ENCODE assay signal across 8 mouse cellular contexts in genomic region chr17:23740598-23741021, GRCm38 (mm10). TPM values are rescaled to one million over a fixed set of nuclear protein-coding genes. Genes with fewer than 3 reads are reported as not detected.
DNase-seq lines count a peak whose midpoint lies in the region; ATAC-seq and TF ChIP-seq lines count a peak whose summit lies in the region.

TSS of gene Paqr4 (minus strand) at chr17:23740867.

- peak within 1 kb of the TSS; percentile 85 for H3K27ac ChIP-seq in heart, adult 2 months
- peak within 1 kb of the TSS; percentile 90 for H3K27ac ChIP-seq in hindbrain, embryonic 13.5 days
- peak within 1 kb of the TSS; percentile 64 for H3K27ac ChIP-seq in liver, embryonic 12.5 days
- peak within 1 kb of the TSS; percentile 76 for H3K27ac ChIP-seq in small intestine, adult 2 months (ENCODE audit: insufficient read depth, low read depth, low read length)

- no peaks in the 10 kb centered on the region for H3K79me2 ChIP-seq in heart, adult 2 months (replicated peaks; ENCODE audit: control insufficient read depth, insufficient read depth, low read length)

- H3K4me3 ChIP-seq in heart, adult 2 months: peak within 1 kb of the TSS; percentile 69
- H3K4me3 ChIP-seq in erythroblast, embryonic 14.5 days (replicated peaks): peak within 1 kb of the TSS; percentile 75
- peak within 1 kb of the TSS; percentile 76 for H3K4me3 ChIP-seq in hindbrain, embryonic 13.5 days
- peak within 1 kb of the TSS; percentile 66 for H3K4me3 ChIP-seq in liver, embryonic 12.5 days
- peak within 1 kb of the TSS; percentile 77 for H3K4me3 ChIP-seq in small intestine, adult 2 months (ENCODE audit: low read depth, low read length)

- H3K27me3 ChIP-seq in heart, adult 2 months (ENCODE audit: control insufficient read depth, insufficient read depth, low read length): peaks cover 11% of the 10 kb centered on the region
- peaks cover 85% of the 10 kb centered on the region for H3K27me3 ChIP-seq in erythroblast, embryonic 14.5 days (ENCODE audit: control insufficient read depth)
- peaks cover 51% of the 10 kb centered on the region for H3K27me3 ChIP-seq in hindbrain, embryonic 13.5 days
- H3K27me3 ChIP-seq in liver, embryonic 12.5 days (replicated peaks): peaks cover 90% of the 10 kb centered on the region
- peaks cover 11% of the 10 kb centered on the region; the same call in 1 of the 2 replicates for H3K27me3 ChIP-seq in small intestine, adult 2 months (ENCODE audit: control insufficient read depth, insufficient read depth, low read length)

- peaks cover 21% of the 10 kb centered on the region; the same call in 1 of the 2 replicates for H3K9me3 ChIP-seq in erythroblast, embryonic 14.5 days (ENCODE audit: control insufficient read depth, low read length)
- H3K9me3 ChIP-seq in hindbrain, embryonic 13.5 days: no peaks in the 10 kb centered on the region
- no peaks in the 10 kb centered on the region for H3K9me3 ChIP-seq in liver, embryonic 12.5 days (replicated peaks)

- ATAC-seq in hindbrain, embryonic 13.5 days (ENCODE audit: low FRiP score): no peak; the same call in none of the 2 replicates
- ATAC-seq in liver, embryonic 12.5 days: peak; percentile 81

- DNase-seq in heart, adult 2 months: no peak
- no peak for DNase-seq in heart, adult 9 months (ENCODE audit: low spot score in 2 of 2)
- DNase-seq in MEL-GATA-1-ER (ENCODE audit: extremely low read depth, low read depth): peak; percentile 17
- DNase-seq in urinary bladder, adult 18-20 months (ENCODE audit: low spot score in 2 of 2): no peak

- no peak for TF ChIP-seq EP300 in heart, adult 2 months (IDR thresholded peaks at IDR 0.05; ENCODE audit: insufficient read depth, low read depth, low read length)

- H3K4me2 ChIP-seq in hindbrain, embryonic 13.5 days: peak within 1 kb of the TSS; percentile 88
- peak within 1 kb of the TSS; percentile 98 for H3K4me2 ChIP-seq in liver, embryonic 12.5 days

- WGBS in heart, adult 2 months: 4% methylated on average over 13 of the region's 13 CpGs
- 5% methylated on average over 13 of the region's 13 CpGs for WGBS in hindbrain, embryonic 13.5 days
- WGBS in liver, embryonic 12.5 days (ENCODE audit: insufficient replicate concordance): 2% methylated on average over 13 of the region's 13 CpGs
- 5% methylated on average over 13 of the region's 13 CpGs for WGBS in small intestine, adult 2 months

- peak within 1 kb of the TSS; percentile 93 for H3K9ac ChIP-seq in heart, adult 2 months (ENCODE audit: low read depth, low read length)
- peak within 1 kb of the TSS; percentile 90 for H3K9ac ChIP-seq in hindbrain, embryonic 13.5 days
- peak within 1 kb of the TSS; percentile 71 for H3K9ac ChIP-seq in liver, embryonic 12.5 days

- no peak for TF ChIP-seq POLR2A in heart, adult 2 months (IDR thresholded peaks at IDR 0.05; ENCODE audit: insufficient read depth, low read depth, low read length)
- no peak for TF ChIP-seq POLR2A in small intestine, adult 2 months (IDR thresholded peaks at IDR 0.05; ENCODE audit: low read depth, low read length)

- no peak for TF ChIP-seq CTCF in heart, adult 2 months (IDR thresholded peaks at IDR 0.05)
- TF ChIP-seq CTCF in small intestine, adult 2 months (IDR thresholded peaks at IDR 0.05; ENCODE audit: extremely low read depth, insufficient read length, insufficient replicate concordance, low read depth, low read length): no peak

- H3K36me3 ChIP-seq in heart, adult 2 months (ENCODE audit: control insufficient read depth, insufficient read depth, low read length): no peaks in the 10 kb centered on the region
- H3K36me3 ChIP-seq in erythroblast, embryonic 14.5 days (ENCODE audit: control insufficient read depth): peaks cover 23% of the 10 kb centered on the region
- peaks cover 22% of the 10 kb centered on the region for H3K36me3 ChIP-seq in hindbrain, embryonic 13.5 days
- H3K36me3 ChIP-seq in liver, embryonic 12.5 days: peaks cover 20% of the 10 kb centered on the region
- peaks cover 17% of the 10 kb centered on the region for H3K36me3 ChIP-seq in small intestine, adult 2 months (ENCODE audit: control insufficient read depth, insufficient read depth, low read length)

- intact Hi-C loops in heart, adult 2 months (cut with DNase I): no loop called here

- H3K4me1 ChIP-seq in heart, adult 2 months (ENCODE audit: control insufficient read depth, insufficient read depth, low read length): peaks cover 5% of the 10 kb centered on the region
- peaks cover 44% of the 10 kb centered on the region for H3K4me1 ChIP-seq in erythroblast, embryonic 14.5 days (ENCODE audit: control insufficient read depth)
- H3K4me1 ChIP-seq in hindbrain, embryonic 13.5 days (replicated peaks): peaks cover 53% of the 10 kb centered on the region
- peaks cover 43% of the 10 kb centered on the region for H3K4me1 ChIP-seq in liver, embryonic 12.5 days
- H3K4me1 ChIP-seq in small intestine, adult 2 months (ENCODE audit: control insufficient read depth, insufficient read depth, insufficient read length, low read length): peaks cover 36% of the 10 kb centered on the region

RNA-seq across cellular contexts. Expression of gene Paqr4, which starts in this region (rescaled TPM):
- total RNA-seq in heart, adult 2 months (2021): 10 to 100 TPM; 25.5 to 27.2 TPM
- polyA plus RNA-seq in heart, adult 2 months (2012; rRNA removed): 30.7 and 33.2 TPM in 2 replicates
- 2.2 and 3.9 TPM in 2 replicates for polyA plus RNA-seq in erythroblast, embryonic 14.5 days (2012)
- polyA plus RNA-seq in hindbrain, embryonic 13.5 days (2015; fragmentation: Nextera tagmentation; extraction: Ambion mirVana): 54.3 and 58.2 TPM in 2 replicates
- 7.4 and 8.4 TPM in 2 replicates for polyA plus RNA-seq in liver, embryonic 12.5 days (2016; fragmentation: Nextera tagmentation; extraction: Ambion mirVana)
- polyA plus RNA-seq in small intestine, adult 2 months (2012; rRNA removed): 112 and 152 TPM in 2 replicates
